Mouse (Mus musculus) intestine, embryonic 16.5 days (tissue): ENCODE results near the gene Slc13a3. TPM values are rescaled to one million over a fixed set of nuclear protein-coding genes. Genes with fewer than 3 reads are reported as not detected.

Experiments used
- ATAC-seq: fragments of 200-750 bp; cut with Nextera tagmentation; 2 replicates; pipeline ENCODE4 v1.8.0; 2017; ENCODE audit warnings: moderate TSS enrichment, moderate library complexity
- H3K27ac ChIP-seq: fragments of 300-500 bp; sonication (generic); 2 replicates; pipeline ENCODE4 v1.5.1; 2014; ENCODE audit warnings: mild to moderate bottlenecking, low read length
- H3K27me3 ChIP-seq: fragments of 300-500 bp; sonication (generic); replicated peaks from 2 replicates; pipeline ENCODE4 v1.6.1; 2014; ENCODE audit warnings: low read length, control low read depth, mixed read lengths; ENCODE audit not compliant: control insufficient read depth, insufficient read depth
- H3K36me3 ChIP-seq: fragments of 300-500 bp; sonication (generic); 2 replicates; pipeline ENCODE4 v1.6.1; 2014; ENCODE audit warnings: low read length, control low read depth; ENCODE audit not compliant: control insufficient read depth, insufficient read depth
- H3K4me1 ChIP-seq: fragments of 300-500 bp; sonication (generic); 2 replicates; pipeline ENCODE4 v1.6.1; 2014; ENCODE audit warnings: low read length, control low read depth, mixed read lengths; ENCODE audit not compliant: control insufficient read depth, insufficient read depth
- H3K4me2 ChIP-seq: fragments of 300-500 bp; sonication (generic); 2 replicates; pipeline ENCODE4 v1.6.1; 2014; ENCODE audit warnings: low read depth, low read length, control low read depth
- H3K4me3 ChIP-seq: fragments of 300-500 bp; sonication (generic); 2 replicates; pipeline ENCODE4 v1.5.1; 2014; ENCODE audit warnings: mild to moderate bottlenecking, low read length
- H3K9ac ChIP-seq: fragments of 300-500 bp; sonication (generic); 2 replicates; pipeline ENCODE4 v1.6.1; 2014; ENCODE audit warnings: low read depth, low read length
- H3K9me3 ChIP-seq: fragments of 300-500 bp; sonication (generic); 2 replicates; pipeline ENCODE4 v1.6.1; 2016; ENCODE audit warnings: low read length, control low read depth; ENCODE audit not compliant: control insufficient read depth
- WGBS: fragments of 180-500 bp; shearing (Covaris S2); extraction: QIAGEN DNeasy Blood & Tissue Kit; methylation state at CpG from one replicate; pipeline ENCODE4 v1.1.7; 2014; 5-methylcytosine and 5-hydroxymethylcytosine counted together
- polyA plus RNA-seq: library from polyadenylated mRNA; unstranded; fragments of >200 nt; fragmentation: Nextera tagmentation; extraction: Ambion mirVana; gene quantifications from 2 replicates; pipeline ENCODE4 v1.2.1, GENCODE M21; 2015

Slc13a3 gene
- polyA plus RNA-seq, 1 experiment from 2014 or later, result 0.56 TPM

DNA sequence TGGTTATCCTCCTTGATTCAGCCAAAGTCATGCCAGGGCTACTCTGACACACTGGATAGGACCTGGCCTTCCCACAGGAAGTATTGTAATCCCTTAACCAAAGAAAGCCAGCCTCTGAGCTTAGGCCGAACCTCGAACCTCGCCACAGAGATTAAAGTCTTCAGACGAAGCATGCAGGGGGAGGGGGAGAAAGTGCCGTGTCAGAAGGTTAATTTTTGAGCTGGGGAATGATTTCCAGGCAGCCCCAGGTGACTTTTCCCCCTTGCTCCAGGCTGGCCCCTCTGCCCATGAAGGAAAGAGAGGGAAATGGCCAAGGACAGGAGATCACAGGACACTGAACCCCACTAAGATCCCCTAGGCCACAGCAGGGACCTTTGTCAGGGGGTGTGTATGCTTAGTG, 14.8 kb downstream of the Slc13a3 start:
- no peaks in the 10 kb centered on the region for H3K4me1 ChIP-seq
- H3K27me3 ChIP-seq, result no peaks in the 10 kb centered on the region
- no peaks in the 10 kb centered on the region for H3K9me3 ChIP-seq
- no peak overlapping the region for H3K27ac ChIP-seq
- no peak overlapping the region for H3K9ac ChIP-seq
- H3K4me2 ChIP-seq, result no peak overlapping the region
- no peak overlapping the region for H3K4me3 ChIP-seq
- WGBS, result 63% methylated on average over 5 of the region's 5 CpGs
- no peak for ATAC-seq
- H3K36me3 ChIP-seq, result no peaks in the 10 kb centered on the region

DNA sequence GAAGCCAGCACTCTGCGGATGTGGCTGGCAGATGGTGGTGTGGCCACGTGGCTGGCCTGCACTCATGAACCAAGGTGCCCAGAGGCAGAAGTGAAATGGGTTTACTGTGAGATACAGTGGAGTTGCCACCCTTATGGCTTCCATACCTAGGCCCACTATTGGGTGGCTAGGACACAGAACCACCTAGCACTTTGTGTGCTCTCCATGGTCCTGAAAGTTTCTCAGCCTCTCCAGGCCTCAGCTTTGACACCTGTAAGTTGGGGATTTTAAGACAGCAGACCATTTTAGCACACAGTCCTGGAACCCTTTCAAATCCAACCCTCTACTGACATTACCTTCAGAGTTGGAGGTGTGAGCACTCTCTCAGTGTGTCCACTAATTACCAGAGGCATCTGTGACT, 16.3 kb downstream of the Slc13a3 start:
- no peak for ATAC-seq
- no peaks in the 10 kb centered on the region for H3K36me3 ChIP-seq

DNA sequence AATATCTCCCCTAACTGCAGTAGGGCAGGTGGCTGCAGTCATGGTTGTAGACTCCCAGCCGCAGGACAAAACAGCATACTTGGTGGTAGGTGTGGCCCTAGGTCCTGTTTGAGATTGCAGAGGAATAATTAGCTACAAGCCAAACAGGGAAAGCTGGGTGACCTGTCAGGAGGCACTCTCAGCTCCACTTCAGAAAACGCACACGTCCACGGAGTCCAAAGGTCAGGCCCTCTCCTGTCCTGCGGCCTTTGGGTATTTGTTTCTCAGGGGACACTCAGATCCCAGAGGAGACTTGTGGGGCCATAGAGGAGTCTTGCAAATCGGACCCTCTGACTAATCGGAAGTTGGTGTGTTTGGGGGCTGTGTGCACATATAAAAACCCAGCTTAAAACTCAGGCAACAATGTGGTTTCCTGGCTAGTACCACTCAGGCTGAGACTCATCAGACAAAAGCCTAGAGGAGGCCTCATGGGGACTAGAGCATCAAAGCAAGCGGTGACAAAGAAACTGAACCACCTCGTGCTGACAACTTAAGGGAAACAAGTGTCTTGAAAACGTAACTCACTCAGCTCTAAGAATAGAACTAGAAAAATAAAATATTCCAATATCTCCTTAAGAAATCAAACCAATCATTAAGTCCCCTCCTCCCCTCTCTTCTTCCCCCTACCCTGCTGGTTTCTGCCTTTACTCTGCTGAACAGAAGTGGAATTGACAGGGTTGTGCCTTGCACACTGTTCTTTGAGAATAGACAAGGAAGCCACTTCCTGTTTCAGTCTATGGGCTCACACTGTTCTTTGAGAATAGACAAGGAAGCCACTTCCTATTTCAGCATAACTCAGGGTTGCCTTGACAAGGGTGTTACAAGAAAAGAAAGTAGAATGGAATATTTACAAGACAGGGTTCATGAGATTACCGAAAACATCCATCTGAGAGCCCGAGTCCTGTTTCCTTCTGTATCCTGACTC, 20.0 kb downstream of the Slc13a3 start:
- no peaks in the 10 kb centered on the region for H3K36me3 ChIP-seq
- WGBS, result 66% methylated on average over 12 of the region's 12 CpGs
- H3K27ac ChIP-seq, result no peak overlapping the region
- no peaks in the 10 kb centered on the region for H3K9me3 ChIP-seq
- no peak overlapping the region for H3K9ac ChIP-seq
- no peaks in the 10 kb centered on the region for H3K4me1 ChIP-seq
- no peak overlapping the region for H3K4me3 ChIP-seq
- H3K4me2 ChIP-seq, result no peak overlapping the region
- no peak for ATAC-seq
- H3K27me3 ChIP-seq, result no peaks in the 10 kb centered on the region

More for the DNA sequence above, 16.3 kb downstream of the Slc13a3 start:
- no peak overlapping the region for H3K4me2 ChIP-seq
- H3K4me1 ChIP-seq, result no peaks in the 10 kb centered on the region
- no peak overlapping the region for H3K4me3 ChIP-seq
- no peak overlapping the region for H3K27ac ChIP-seq
- no peaks in the 10 kb centered on the region for H3K27me3 ChIP-seq
- WGBS, result 54% methylated on average over 2 of the region's 2 CpGs
- no peak overlapping the region for H3K9ac ChIP-seq
- H3K9me3 ChIP-seq, result no peaks in the 10 kb centered on the region

DNA sequence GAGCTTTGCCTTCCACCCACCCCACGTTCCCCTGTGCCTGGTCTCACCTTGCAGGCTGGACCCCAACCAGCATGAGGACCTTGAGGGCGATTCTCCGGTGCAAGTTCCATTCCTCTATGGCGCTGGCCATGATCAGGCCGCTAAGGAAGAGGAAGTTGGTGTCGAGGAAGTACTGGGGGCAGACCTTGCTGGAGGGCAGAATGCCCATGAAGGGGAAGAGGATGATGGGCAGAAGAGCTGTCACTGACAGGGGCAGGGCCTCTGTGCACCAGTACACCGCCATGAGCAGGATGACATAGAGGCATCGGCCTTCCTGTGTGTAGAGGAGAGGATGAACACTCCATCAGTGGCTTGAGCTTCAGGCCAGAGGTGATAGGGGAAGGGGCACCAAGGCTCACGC, 24.6 kb downstream of the Slc13a3 start:
- H3K27me3 ChIP-seq, result no peaks in the 10 kb centered on the region
- H3K36me3 ChIP-seq, result no peaks in the 10 kb centered on the region
- no peak overlapping the region for H3K9ac ChIP-seq
- no peaks in the 10 kb centered on the region for H3K4me1 ChIP-seq
- WGBS, result 76% methylated on average over 9 of the region's 9 CpGs
- no peak overlapping the region for H3K27ac ChIP-seq
- no peaks in the 10 kb centered on the region for H3K9me3 ChIP-seq
- ATAC-seq, result no peak
- no peak overlapping the region for H3K4me3 ChIP-seq
- no peak overlapping the region for H3K4me2 ChIP-seq

DNA sequence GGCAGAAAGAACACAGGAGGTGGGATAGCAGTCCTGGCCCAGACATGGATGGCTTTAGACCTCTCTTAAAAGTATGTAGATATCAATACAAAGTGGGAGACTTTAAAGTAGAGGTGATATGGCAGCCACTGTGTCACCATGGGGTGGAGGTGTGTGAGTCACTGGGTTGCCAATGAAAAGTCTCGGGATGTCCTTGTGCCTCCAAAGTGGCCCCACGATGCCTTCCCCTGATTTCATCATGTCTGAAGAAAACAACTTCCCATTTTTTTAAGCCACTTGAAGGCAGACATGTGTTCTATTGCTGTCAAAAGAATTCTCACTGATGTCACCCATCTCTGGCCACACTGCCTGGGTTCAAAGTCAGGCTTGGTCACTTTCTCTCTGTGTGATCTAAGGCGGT, 28.2 kb downstream of the Slc13a3 start:
- Histone ChIP-seq H3K36me3 (no peaks in the 10 kb centered on the region), H3K27me3 (no peaks in the 10 kb centered on the region), H3K9me3 (no peaks in the 10 kb centered on the region), H3K9ac (no peak overlapping the region), H3K4me2 (no peak overlapping the region), H3K4me3 (no peak overlapping the region), H3K4me1 (no peaks in the 10 kb centered on the region), H3K27ac (no peak overlapping the region)
- no peak for ATAC-seq
- WGBS, result 85% methylated on average over 3 of the region's 3 CpGs

DNA sequence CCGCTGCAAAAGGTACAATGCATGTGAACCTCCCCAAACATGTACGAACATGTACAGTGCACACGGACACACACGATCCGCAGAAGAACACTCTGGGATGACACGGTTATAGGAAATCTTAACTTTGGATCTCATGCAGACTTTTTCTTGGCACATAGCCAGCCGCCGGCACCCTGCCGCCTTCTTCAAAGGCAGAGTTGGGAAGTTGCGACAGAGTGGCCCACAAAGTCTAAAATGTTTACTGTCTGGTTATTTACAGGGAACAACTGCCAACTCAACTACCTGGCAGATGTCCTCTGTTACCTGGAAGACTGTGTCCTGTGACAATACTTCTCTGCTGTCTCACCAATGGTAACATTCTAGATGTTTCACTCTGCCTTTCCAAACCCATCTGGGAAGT, 30.0 kb downstream of the Slc13a3 start:
- Histone ChIP-seq H3K27me3 (no peaks in the 10 kb centered on the region), H3K9me3 (no peaks in the 10 kb centered on the region), H3K4me1 (no peaks in the 10 kb centered on the region), H3K27ac (no peak overlapping the region), H3K9ac (no peak overlapping the region), H3K4me3 (no peak overlapping the region), H3K36me3 (no peaks in the 10 kb centered on the region), H3K4me2 (no peak overlapping the region)
- no peak for ATAC-seq
- 77% methylated on average over 10 of the region's 10 CpGs for whole genome bisulfite sequencing

DNA sequence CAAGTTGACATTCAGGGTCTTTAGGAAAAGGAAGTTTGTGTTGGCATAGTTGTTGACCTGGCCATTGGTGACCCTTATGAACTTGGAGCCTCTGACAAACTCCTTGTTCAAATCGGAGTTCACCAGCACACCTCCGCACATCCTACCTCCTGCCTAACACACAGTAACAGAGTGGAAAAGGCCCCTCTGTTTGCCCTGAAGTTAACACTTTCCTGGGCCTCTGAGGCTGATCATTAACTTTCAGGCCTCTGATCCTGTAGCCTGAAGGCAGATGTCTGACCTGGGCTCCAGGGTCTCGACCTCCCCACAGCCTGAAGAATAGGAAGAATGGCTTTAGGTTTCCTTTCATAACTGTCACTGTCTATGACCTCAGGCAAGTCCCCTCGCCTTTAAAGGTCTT, 31.4 kb downstream of the Slc13a3 start:
- Histone ChIP-seq H3K27me3 (no peaks in the 10 kb centered on the region), H3K9me3 (no peaks in the 10 kb centered on the region), H3K27ac (no peak overlapping the region), H3K36me3 (no peaks in the 10 kb centered on the region), H3K4me3 (no peak overlapping the region), H3K9ac (no peak overlapping the region), H3K4me2 (no peak overlapping the region), H3K4me1 (no peaks in the 10 kb centered on the region)
- 51% methylated on average over 4 of the region's 4 CpGs for WGBS
- no peak for ATAC-seq

DNA sequence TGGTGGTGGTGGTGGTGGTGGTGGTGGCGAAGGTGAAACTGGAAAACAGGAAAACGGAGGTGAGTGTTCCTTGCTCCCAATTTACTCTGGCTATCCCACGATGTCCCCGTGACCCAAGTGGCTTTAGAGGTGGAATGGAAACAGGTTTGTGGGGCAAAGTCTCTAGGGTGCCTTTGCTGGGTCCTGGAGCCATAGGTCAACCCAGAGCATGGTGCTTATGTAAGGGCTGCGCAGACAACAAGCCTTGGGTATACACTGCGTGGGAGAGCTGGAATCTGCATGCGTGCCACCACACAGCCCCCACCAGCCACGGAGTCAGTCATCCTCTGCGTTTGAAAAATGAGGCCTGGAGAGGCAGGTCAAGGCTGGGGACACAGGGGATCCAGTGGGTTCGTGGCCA, 33.4 kb downstream of the Slc13a3 start:
- no peaks in the 10 kb centered on the region for H3K9me3 ChIP-seq
- no peak overlapping the region for H3K4me3 ChIP-seq
- no peaks in the 10 kb centered on the region for H3K36me3 ChIP-seq
- no peak overlapping the region for H3K4me2 ChIP-seq
- no peak overlapping the region for H3K9ac ChIP-seq
- no peaks in the 10 kb centered on the region for H3K27me3 ChIP-seq
- H3K4me1 ChIP-seq, result no peaks in the 10 kb centered on the region
- WGBS, result 89% methylated on average over 10 of the region's 10 CpGs
- no peak overlapping the region for H3K27ac ChIP-seq
- no peak for ATAC-seq

DNA sequence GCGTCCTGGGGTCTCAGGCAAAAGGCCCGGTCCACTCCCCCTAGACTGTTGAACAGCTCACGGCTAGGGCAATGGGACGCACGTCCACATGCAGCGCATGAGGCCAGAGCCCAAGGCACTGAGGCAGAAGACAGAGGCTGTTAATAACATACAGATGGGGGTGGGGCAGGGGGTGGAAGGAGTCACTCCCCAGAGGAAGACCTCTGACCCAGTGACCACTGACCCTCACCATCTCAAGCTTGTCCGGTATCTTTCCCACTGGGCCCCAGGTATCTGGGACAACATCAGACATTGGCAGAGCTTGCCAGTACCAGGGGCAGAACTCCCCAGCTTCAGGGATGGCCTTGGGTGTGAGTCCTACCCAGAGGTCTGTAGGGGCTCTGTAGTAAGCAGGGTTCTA, 34.1 kb downstream of the Slc13a3 start:
- Histone ChIP-seq H3K27me3 (no peaks in the 10 kb centered on the region), H3K27ac (no peak overlapping the region), H3K4me1 (no peaks in the 10 kb centered on the region), H3K9ac (no peak overlapping the region), H3K4me2 (no peak overlapping the region), H3K36me3 (no peaks in the 10 kb centered on the region), H3K9me3 (no peaks in the 10 kb centered on the region), H3K4me3 (no peak overlapping the region)
- no peak for ATAC-seq
- WGBS, result 78% methylated on average over 7 of the region's 7 CpGs

DNA sequence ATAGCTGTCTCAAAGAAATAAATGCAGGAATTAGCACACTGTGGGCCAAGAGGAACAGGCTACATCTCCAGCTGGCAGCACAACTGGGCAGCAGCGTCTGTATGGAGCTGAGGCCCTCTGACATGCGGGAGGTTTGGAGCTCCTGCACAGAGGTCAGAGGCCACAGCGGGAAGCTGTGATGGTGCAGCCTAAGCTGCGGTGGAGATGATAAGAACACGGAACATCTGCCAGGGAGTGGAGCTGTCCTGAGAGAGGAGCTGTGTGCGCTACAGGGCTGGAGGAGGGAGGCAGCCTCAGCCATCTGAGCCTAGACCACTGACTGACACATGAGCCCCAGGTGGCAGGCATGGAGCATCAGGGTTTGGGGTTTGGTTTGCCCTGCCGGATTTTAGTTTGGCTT, 44.3 kb downstream of the Slc13a3 start:
- no peak for ATAC-seq
- Histone ChIP-seq H3K27me3 (no peaks in the 10 kb centered on the region), H3K4me1 (no peaks in the 10 kb centered on the region), H3K9me3 (no peaks in the 10 kb centered on the region), H3K36me3 (no peaks in the 10 kb centered on the region), H3K27ac (no peak overlapping the region), H3K4me2 (no peak overlapping the region), H3K4me3 (no peak overlapping the region), H3K9ac (no peak overlapping the region)
- 35% methylated on average over 7 of the region's 7 CpGs for WGBS
